Mouse (Mus musculus) embryonic facial prominence, embryonic 14.5 days (tissue): ENCODE measurements around the gene Scn11a. TPM values are rescaled to one million over a fixed set of nuclear protein-coding genes. Genes with fewer than 3 reads are reported as not detected.

Experiments
- ATAC-seq: fragments of 200-750 bp; cut with Nextera tagmentation; 2 replicates; pipeline ENCODE4 v1.8.0; 2017; ENCODE audit warnings: low read depth, moderate number of reproducible peaks, moderate TSS enrichment
- DNase-seq: peaks from one replicate; pipeline ENCODE4 v3.0.0-alpha.2; 2015; ENCODE audit warnings: low spot score
- H3K27ac ChIP-seq: fragments of 300-500 bp; sonication (generic); replicated peaks from 2 replicates; pipeline ENCODE4 v1.5.1; 2014; ENCODE audit warnings: low read depth, mild to moderate bottlenecking, low read length, moderate library complexity
- H3K27me3 ChIP-seq: fragments of 300-500 bp; sonication (generic); replicated peaks from 2 replicates; pipeline ENCODE4 v1.6.1; 2014; ENCODE audit warnings: low read length; ENCODE audit not compliant: control insufficient read depth, insufficient read depth
- H3K36me3 ChIP-seq: fragments of 300-500 bp; sonication (generic); 2 replicates; pipeline ENCODE4 v1.6.1; 2014; ENCODE audit warnings: low read length, mixed read lengths; ENCODE audit not compliant: control insufficient read depth, insufficient read depth
- H3K4me1 ChIP-seq: fragments of 300-500 bp; sonication (generic); 2 replicates; pipeline ENCODE4 v1.6.1; 2014; ENCODE audit warnings: antibody characterized with exemption, low read length; ENCODE audit not compliant: control insufficient read depth, insufficient read depth
- H3K4me2 ChIP-seq: fragments of 300-500 bp; sonication (generic); 2 replicates; pipeline ENCODE4 v1.6.1; 2014; ENCODE audit warnings: low read depth, mild to moderate bottlenecking, low read length, moderate library complexity, mixed read lengths
- H3K4me3 ChIP-seq: fragments of 300-500 bp; sonication (generic); 2 replicates; pipeline ENCODE4 v1.5.1; 2014; ENCODE audit warnings: low read depth, mild to moderate bottlenecking, low read length
- H3K9ac ChIP-seq: fragments of 300-500 bp; sonication (generic); 2 replicates; pipeline ENCODE4 v1.6.1; 2014; ENCODE audit warnings: low read depth, mild to moderate bottlenecking, low read length, moderate library complexity, mixed read lengths
- H3K9me3 ChIP-seq: fragments of 300-500 bp; sonication (generic); 2 replicates; pipeline ENCODE4 v1.6.1; 2016; ENCODE audit warnings: low read length; ENCODE audit not compliant: control insufficient read depth
- WGBS: fragments of 180-500 bp; shearing (Covaris S2); extraction: QIAGEN DNeasy Blood & Tissue Kit; methylation state at CpG from one replicate; pipeline ENCODE4 v1.1.7; 2014; 5-methylcytosine and 5-hydroxymethylcytosine counted together
- polyA plus RNA-seq: library from polyadenylated mRNA; unstranded; fragments of >200 nt; fragmentation: Nextera tagmentation; extraction: Ambion mirVana; gene quantifications from 2 replicates; pipeline ENCODE4 v1.2.1, GENCODE M21; 2014

Scn11a gene
- 0.38 and 0.89 TPM in 2 replicates for polyA plus RNA-seq

GRCm38 (mm10) chr9:119825297-119825696, at the start of gene Scn11a:
Gene Scn11a, minus strand, starts transcription at chr9:119825456.
- H3K9ac ChIP-seq: no peak within 1 kb of the TSS
- H3K27me3 ChIP-seq: no peaks in the 10 kb centered on the region
- ATAC-seq (peak; percentile 86), DNase-seq (peak; percentile 48)
- 0 out of 2 replicates have a peak, but pooled peaks cover 3% of the 10 kb centered on the region for H3K4me1 ChIP-seq
- no peak within 1 kb of the TSS for H3K4me2 ChIP-seq
- 31% methylated on average over 4 of the region's 4 CpGs for WGBS
- H3K4me3 ChIP-seq: no peak within 1 kb of the TSS
- H3K27ac ChIP-seq: no peak within 1 kb of the TSS
- H3K36me3 ChIP-seq: no peaks in the 10 kb centered on the region
- H3K9me3 ChIP-seq: no peaks in the 10 kb centered on the region

GRCm38 (mm10) chr9:119854170-119854569, 28.9 kb upstream of the Scn11a start:
- H3K4me2 ChIP-seq: no peak overlapping the region
- 49% methylated on average over 8 of the region's 8 CpGs for WGBS
- H3K4me1 ChIP-seq: no peaks in the 10 kb centered on the region
- ATAC-seq (no peak), DNase-seq (no peak)
- no peak overlapping the region for H3K27ac ChIP-seq
- H3K9ac ChIP-seq: no peak overlapping the region
- H3K27me3 ChIP-seq: no peaks in the 10 kb centered on the region
- no peak overlapping the region for H3K4me3 ChIP-seq
- H3K36me3 ChIP-seq: no peaks in the 10 kb centered on the region
- H3K9me3 ChIP-seq: peaks cover 9% of the 10 kb centered on the region; the same call in 1 of the 2 replicates

- H3K4me2 ChIP-seq: no peak overlapping the region
- ATAC-seq (no peak), DNase-seq (no peak)
- peaks cover 9% of the 10 kb centered on the region; the same call in 1 of the 2 replicates for H3K9me3 ChIP-seq
- no peaks in the 10 kb centered on the region for H3K4me1 ChIP-seq
- no peak overlapping the region for H3K4me3 ChIP-seq
- H3K9ac ChIP-seq: no peak overlapping the region
- no peaks in the 10 kb centered on the region for H3K27me3 ChIP-seq
- H3K36me3 ChIP-seq: no peaks in the 10 kb centered on the region
- no peak overlapping the region for H3K27ac ChIP-seq
- 71% methylated on average over 2 of the region's 2 CpGs for WGBS
Measured at GRCm38 (mm10) chr9:119853071-119853846, 28.0 kb upstream of the Scn11a start.

- H3K27ac ChIP-seq: no peak overlapping the region
- H3K4me3 ChIP-seq: no peak overlapping the region
- no peak overlapping the region for H3K9ac ChIP-seq
- H3K4me1 ChIP-seq: no peaks in the 10 kb centered on the region
- peaks cover 8% of the 10 kb centered on the region; the same call in 1 of the 2 replicates for H3K9me3 ChIP-seq
- no peaks in the 10 kb centered on the region for H3K36me3 ChIP-seq
- peak; percentile 63 for ATAC-seq
- H3K27me3 ChIP-seq: no peaks in the 10 kb centered on the region
- DNase-seq: peak; percentile 44
- 52% methylated on average over 10 of the region's 10 CpGs for WGBS
- no peak overlapping the region for H3K4me2 ChIP-seq
Measured at GRCm38 (mm10) chr9:119852347-119853030, 27.2 kb upstream of the Scn11a start.

GRCm38 (mm10) chr9:119849214-119849613, 24.0 kb upstream of the Scn11a start:
- DNase-seq (no peak), ATAC-seq (no peak)
- no peak overlapping the region for H3K27ac ChIP-seq
- H3K9me3 ChIP-seq: no peaks in the 10 kb centered on the region
- H3K4me3 ChIP-seq: no peak overlapping the region
- no peak overlapping the region for H3K4me2 ChIP-seq
- no peaks in the 10 kb centered on the region for H3K36me3 ChIP-seq
- no peak overlapping the region for H3K9ac ChIP-seq
- H3K27me3 ChIP-seq: no peaks in the 10 kb centered on the region; the same call in 1 of the 2 replicates
- no peaks in the 10 kb centered on the region for H3K4me1 ChIP-seq
- 25% methylated on average over 8 of the region's 8 CpGs for WGBS

- Histone ChIP-seq H3K36me3 (no peaks in the 10 kb centered on the region), H3K27ac (no peak overlapping the region), H3K4me3 (no peak overlapping the region), H3K9me3 (no peaks in the 10 kb centered on the region), H3K4me2 (no peak overlapping the region), H3K27me3 (no peaks in the 10 kb centered on the region; the same call in 1 of the 2 replicates), H3K9ac (no peak overlapping the region), H3K4me1 (no peaks in the 10 kb centered on the region)
- ATAC-seq (no peak), DNase-seq (no peak)
- 44% methylated on average over 7 of the region's 7 CpGs for WGBS
Measured at GRCm38 (mm10) chr9:119848671-119849070, 23.4 kb upstream of the Scn11a start.

- Histone ChIP-seq H3K27me3 (no peaks in the 10 kb centered on the region; the same call in 1 of the 2 replicates), H3K9ac (no peak overlapping the region), H3K27ac (no peak overlapping the region), H3K36me3 (no peaks in the 10 kb centered on the region), H3K4me1 (no peaks in the 10 kb centered on the region), H3K4me2 (no peak overlapping the region), H3K4me3 (no peak overlapping the region), H3K9me3 (no peaks in the 10 kb centered on the region)
- WGBS: 69% methylated on average over 6 of the region's 6 CpGs
- ATAC-seq (no peak), DNase-seq (no peak)
Measured at GRCm38 (mm10) chr9:119847187-119847586, 21.9 kb upstream of the Scn11a start.

GRCm38 (mm10) chr9:119844724-119845123, 19.5 kb upstream of the Scn11a start:
- no peak overlapping the region for H3K9ac ChIP-seq
- no peak overlapping the region for H3K4me2 ChIP-seq
- H3K36me3 ChIP-seq: no peaks in the 10 kb centered on the region
- H3K27ac ChIP-seq: no peak overlapping the region
- no peaks in the 10 kb centered on the region for H3K9me3 ChIP-seq
- no peak overlapping the region for H3K4me3 ChIP-seq
- ATAC-seq: no peak
- DNase-seq: no peak
- H3K4me1 ChIP-seq: no peaks in the 10 kb centered on the region
- H3K27me3 ChIP-seq: no peaks in the 10 kb centered on the region; the same call in 1 of the 2 replicates
- WGBS: 37% methylated on average over 5 of the region's 5 CpGs
